Mouse (Mus musculus): ENCODE results near the gene Elf2. TPM values are rescaled to one million over a fixed set of nuclear protein-coding genes. Genes with fewer than 3 reads are reported as not detected.
"Not testable (repeated sequence)": the region's sequence is repeated elsewhere in the genome, so short reads cannot be mapped to it uniquely, and the experiment has no call there.

Elf2 gene
- total and polyA plus RNA-seq, 3 experiments, result 38.0 to 53.3 (median 46.5) TPM

DNA sequence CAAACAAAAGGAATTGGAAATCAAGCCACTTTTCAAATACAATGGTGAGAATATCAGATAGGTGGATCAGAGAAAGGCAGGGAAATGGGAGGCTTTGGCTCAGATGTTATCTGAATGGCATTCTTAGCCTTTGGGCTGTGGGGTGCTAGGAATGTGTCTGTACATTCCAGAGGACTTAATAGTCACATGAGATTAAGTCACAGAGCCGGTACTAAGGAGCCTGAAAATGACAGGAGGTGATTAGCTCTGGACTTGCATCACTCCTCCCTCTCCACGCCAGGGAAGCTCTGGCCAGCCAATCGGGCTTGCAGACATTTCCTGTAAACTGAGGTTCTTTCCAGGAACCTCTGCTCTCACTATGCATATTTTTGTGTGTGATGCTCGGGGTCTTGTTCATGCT is 119.6 kb downstream of the Elf2 start (continued):
- TF ChIP-seq MYC (IDR thresholded peaks at IDR 0.05; ENCODE audit: low read depth, low read length), result no peak

GRCm38 (mm10) chr3:51219213-51219612 is 121.2 kb downstream of the Elf2 start:
- TF ChIP-seq E2F4 (IDR thresholded peaks at IDR 0.05; ENCODE audit: borderline replicate concordance, low read depth, low read length) (no peak), POLR2AphosphoS2 (IDR thresholded peaks at IDR 0.05; ENCODE audit: low read length) (no peak), USF1 (IDR thresholded peaks at IDR 0.05; ENCODE audit: low read depth, low read length) (no peak), ZC3H11A (IDR thresholded peaks at IDR 0.05; ENCODE audit: low read depth, low read length) (no peak), RCOR1 (IDR thresholded peaks at IDR 0.05; ENCODE audit: low read depth, low read length) (no peak), MAFK (IDR thresholded peaks at IDR 0.05; ENCODE audit: borderline replicate concordance, low read depth, low read length) (no peak), HCFC1 (IDR thresholded peaks at IDR 0.05; ENCODE audit: low read depth, low read length) (no peak), CTCF (IDR thresholded peaks at IDR 0.05 in 2 of 3, conservative IDR thresholded peaks at IDR 0.05 in 1 of 3; ENCODE audit: control insufficient read depth in 1 of 3, insufficient read depth in 1 of 3, low read depth in 2 of 3, low read length in 3 of 3, poor library complexity in 1 of 3, severe bottlenecking in 1 of 3) (no peak), MYC (IDR thresholded peaks at IDR 0.05; ENCODE audit: low read depth, low read length) (no peak), ELF1 (IDR thresholded peaks at IDR 0.05; ENCODE audit: low read depth, low read length) (no peak), GATA1 (IDR thresholded peaks at IDR 0.05; ENCODE audit: low read depth, low read length) (no peak), MAZ (IDR thresholded peaks at IDR 0.05; ENCODE audit: low read depth, low read length) (no peak), MAX (IDR thresholded peaks at IDR 0.05; ENCODE audit: low read length) (no peak), EP300 (IDR thresholded peaks at IDR 0.05; ENCODE audit: low read depth in 1 of 2, low read length in 2 of 2) (no peak)
- H3K27ac ChIP-seq (ENCODE audit: control insufficient read depth, low read depth, low read length), result no peak overlapping the region
- no peaks in the 10 kb centered on the region for H3K27me3 ChIP-seq (ENCODE audit: control insufficient read depth in 1 of 2, insufficient read depth in 2 of 2, low read length in 2 of 2)
- H3K4me1 ChIP-seq (ENCODE audit: control insufficient read depth in 1 of 2, insufficient read depth in 2 of 2, low read length in 2 of 2), result peaks cover 20 to 35% of the 10 kb centered on the region in 2 experiments
- no peak overlapping the region for H3K4me3 ChIP-seq (ENCODE audit: control insufficient read depth in 1 of 2, insufficient read depth in 1 of 2, low read depth in 2 of 2, low read length in 2 of 2)
- no peaks in the 10 kb centered on the region for H3K9me3 ChIP-seq (replicated peaks; ENCODE audit: insufficient read depth, low read length)
- peaks cover 0 to 40% of the 10 kb centered on the region in 2 experiments; a peak in 2 of 4 replicates for H3K36me3 ChIP-seq (ENCODE audit: control insufficient read depth in 1 of 2, insufficient read depth in 2 of 2, low read length in 2 of 2)
- no peak for DNase-seq (ENCODE audit: low read depth, low spot score)
- H3K9ac ChIP-seq (ENCODE audit: control insufficient read depth, low read depth, low read length, poor library complexity, severe bottlenecking), result no peak overlapping the region
- H3K79me2 ChIP-seq (ENCODE audit: control insufficient read depth, insufficient read depth, low read length, poor library complexity), result no peaks in the 10 kb centered on the region; the same call in 1 of the 2 replicates

DNA sequence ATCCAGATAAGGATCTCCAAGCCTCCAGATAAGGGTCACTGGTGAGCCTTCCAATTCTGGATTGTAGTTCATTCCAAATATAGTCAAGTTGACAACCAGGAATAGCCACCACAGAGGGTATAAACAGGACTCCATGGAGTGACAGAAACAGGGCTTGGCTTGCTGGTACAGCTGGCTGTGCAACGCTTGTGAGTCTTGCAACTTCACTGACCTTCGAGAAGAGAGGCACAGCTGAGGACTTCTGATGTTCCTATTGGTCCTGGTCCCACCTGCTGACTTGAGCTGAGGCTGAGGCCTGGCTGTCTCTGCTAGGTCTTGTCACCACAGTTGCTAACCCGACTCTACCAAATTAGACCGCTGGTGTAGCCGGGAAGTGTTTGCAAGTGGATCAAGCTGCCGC is 122.1 kb downstream of the Elf2 start:
- Histone ChIP-seq H3K4me1 (ENCODE audit: control insufficient read depth in 1 of 2, insufficient read depth in 2 of 2, low read length in 2 of 2) (peaks cover 18 to 30% of the 10 kb centered on the region in 2 experiments), H3K36me3 (ENCODE audit: control insufficient read depth in 1 of 2, insufficient read depth in 2 of 2, low read length in 2 of 2) (peaks cover 0 to 35% of the 10 kb centered on the region in 2 experiments; a peak in 2 of 4 replicates)
- H3K27ac ChIP-seq (ENCODE audit: control insufficient read depth, low read depth, low read length); H3K4me3 ChIP-seq (ENCODE audit: control insufficient read depth in 1 of 2, insufficient read depth in 1 of 2, low read depth in 2 of 2, low read length in 2 of 2); H3K9ac ChIP-seq (ENCODE audit: control insufficient read depth, low read depth, low read length, poor library complexity, severe bottlenecking); DNase-seq (ENCODE audit: low read depth, low spot score); H3K27me3 ChIP-seq (ENCODE audit: control insufficient read depth in 1 of 2, insufficient read depth in 2 of 2, low read length in 2 of 2); H3K79me2 ChIP-seq (ENCODE audit: control insufficient read depth, insufficient read depth, low read length, poor library complexity); H3K9me3 ChIP-seq (replicated peaks; ENCODE audit: insufficient read depth, low read length): not testable (repeated sequence)
